Mouse (Mus musculus) embryo, embryonic 9.5 days (tissue): Measurements from ENCODE around the gene Podxl2.

Source experiments
- DNase-seq: peaks from one replicate; pipeline ENCODE4 v3.0.0-alpha.2; 2017; ENCODE audit errors: extremely low spot score

Gene Podxl2

DNA sequence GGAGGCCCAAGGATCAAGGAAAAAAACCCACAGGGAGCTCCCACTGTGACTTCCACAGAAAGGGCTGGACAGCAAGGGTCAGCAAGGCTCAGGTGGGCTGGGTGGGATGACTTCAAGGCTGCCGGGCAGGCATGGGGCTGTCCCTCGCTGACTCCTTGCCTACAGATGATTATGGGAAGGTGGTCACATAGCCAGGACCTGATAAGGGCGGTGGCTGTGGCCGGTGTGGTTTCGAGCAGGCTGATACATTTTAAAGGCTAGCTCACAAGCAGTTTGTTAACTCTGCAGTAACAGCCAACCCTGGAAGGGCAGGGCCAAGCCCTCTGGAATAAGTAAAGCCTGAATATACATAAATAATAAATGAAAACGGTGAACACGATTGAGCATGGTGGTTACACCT, 71.8 kb downstream of the Podxl2 start:
- no peak for DNase-seq

DNA sequence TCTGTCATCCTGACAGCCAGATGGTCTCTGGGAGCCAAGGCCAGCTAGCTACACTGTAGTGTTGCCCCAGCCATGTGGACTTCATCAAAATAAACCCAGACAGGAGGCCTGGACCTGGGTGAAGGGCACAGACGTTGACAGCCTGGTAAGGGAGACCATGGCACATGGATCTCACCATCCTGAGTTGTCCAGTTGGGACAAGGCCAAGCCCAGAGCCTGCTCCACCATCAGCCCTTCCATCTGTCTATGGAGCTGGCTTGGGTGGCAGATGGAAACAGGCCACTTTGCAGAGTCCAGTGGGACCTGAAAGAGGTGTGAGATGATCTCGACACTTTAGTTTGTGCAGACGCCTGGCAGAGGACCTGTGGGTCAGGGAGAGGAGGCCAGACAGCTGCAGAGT, 74.1 kb downstream of the Podxl2 start:
- no peak for DNase-seq

DNA sequence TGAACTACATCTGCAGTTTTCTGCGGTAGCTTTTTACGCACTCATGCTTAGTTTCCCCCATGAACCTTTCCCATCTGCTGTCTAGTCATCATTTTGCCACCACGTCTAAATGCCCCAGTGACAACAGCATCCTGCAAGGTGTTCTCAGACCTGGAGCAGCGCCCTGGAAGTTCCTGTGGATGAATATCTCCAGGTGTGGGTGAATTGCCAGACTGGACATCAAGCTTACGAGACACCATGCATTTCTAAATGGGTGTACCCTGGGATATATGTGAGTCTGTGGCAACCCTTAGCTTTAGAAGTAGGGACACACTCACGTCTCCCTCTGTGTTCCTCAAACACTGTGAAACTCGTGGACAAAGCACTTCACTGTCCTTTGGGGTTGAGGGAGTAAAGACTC, 74.7 kb downstream of the Podxl2 start:
- no peak for DNase-seq

DNA sequence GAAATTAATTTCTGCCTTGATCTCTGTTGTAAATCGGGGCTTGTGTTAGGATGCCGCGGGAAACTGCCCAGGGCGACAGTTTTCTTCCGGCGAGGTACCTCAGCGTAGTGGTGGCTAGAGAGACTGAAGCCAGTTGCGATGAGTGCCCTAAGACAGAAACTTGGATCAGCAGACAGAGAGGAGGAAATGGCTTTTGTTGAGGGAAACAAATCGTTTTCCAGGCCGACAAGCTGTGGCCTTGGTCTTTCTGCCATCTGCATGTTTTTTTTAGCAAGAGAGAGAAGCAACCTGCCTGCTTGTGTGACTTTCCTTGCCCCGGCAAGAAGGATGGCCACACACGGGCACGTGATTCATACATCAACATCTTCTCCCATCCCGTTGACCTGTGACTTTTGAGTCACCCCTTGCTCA, 80.3 kb downstream of the Podxl2 start:
- no peak for DNase-seq

DNA sequence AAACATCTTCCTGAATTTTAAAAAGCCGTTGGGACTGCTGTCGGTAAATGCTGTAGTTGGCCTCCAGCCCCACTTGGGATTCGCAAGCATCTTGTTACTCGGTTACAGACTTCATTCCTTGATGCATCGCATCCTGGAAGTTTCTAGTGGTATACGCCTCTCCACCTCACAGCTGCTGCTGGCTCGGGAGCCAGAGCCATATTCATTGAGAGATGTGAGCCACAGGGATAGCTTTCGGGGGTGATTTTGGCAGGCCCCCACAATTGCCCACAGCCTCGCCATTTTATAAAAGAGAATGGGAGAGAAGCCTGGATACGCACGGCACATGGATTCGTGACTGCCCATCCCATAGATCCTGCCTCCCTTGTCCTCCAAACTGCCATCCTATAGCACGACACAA, 81.0 kb downstream of the Podxl2 start:
- DNase-seq = no peak

DNA sequence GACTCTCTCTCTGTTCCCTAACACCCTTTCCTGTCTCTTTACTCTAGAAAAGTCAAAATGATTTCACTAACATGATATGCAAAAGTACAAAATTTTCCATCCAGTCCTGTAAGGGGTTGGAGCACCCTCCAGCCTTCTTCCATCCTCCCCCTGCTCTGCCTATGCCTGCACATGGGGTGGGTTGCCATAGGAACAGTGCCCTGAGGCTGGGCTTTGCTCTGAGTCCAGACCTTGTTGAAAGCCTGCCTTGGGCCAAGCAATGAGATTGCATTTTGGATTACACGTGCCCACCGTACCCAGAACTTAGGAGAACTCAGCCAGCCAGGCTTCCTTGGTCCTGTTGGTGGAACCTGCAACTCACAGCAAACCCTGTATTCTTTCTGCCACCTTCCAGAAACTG, 81.6 kb downstream of the Podxl2 start:
- no peak for DNase-seq
